Mouse (Mus musculus) adrenal gland, adult 10 weeks (tissue): ENCODE results near the gene Gm21677. TPM values are rescaled to one million over a fixed set of nuclear protein-coding genes. Genes with fewer than 3 reads are reported as not detected.

Experiments
- polyA plus RNA-seq: library from polyadenylated mRNA; stranded (reverse); fragments of 350-450 nt; fragmentation: Illumina TruSeq; extraction: RNeasy Lipid Tissue Mini Kit (QIAGEN cat#74804); gene quantifications from one replicate; pipeline ENCODE4 v1.2.3, GENCODE M21; 2014; ENCODE audit warnings: low read depth, low replicate concordance

Gm21677 gene
- polyA plus RNA-seq, result not detected

GRCm38 (mm10) chrY:3306349-3306748 is at the start of gene Gm21677:
Gene Gm21677 (minus strand): TSS chrY:3306449.

DNA sequence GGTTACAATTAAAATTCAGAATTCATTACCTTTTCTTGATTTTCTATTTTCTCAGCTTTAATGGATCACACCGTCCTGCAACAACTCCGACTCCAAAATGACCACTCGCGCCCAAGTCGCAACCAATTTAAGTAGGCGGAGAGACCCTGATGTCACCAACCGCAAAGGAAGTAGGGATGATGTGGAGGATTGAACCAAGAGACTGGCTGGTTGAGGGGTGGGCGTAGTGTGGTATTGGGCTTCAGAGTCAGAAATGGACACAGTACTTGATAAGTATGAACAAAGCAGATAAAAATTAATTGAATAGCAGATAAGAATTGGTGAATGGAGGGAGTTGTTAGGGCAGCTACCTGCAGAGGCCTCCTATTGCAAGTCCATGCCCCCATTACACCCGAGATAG is 39.0 kb upstream of the Gm21677 start, which contains the start of gene Gm21693:
Gm21693 (minus strand) TSS at position 101 of the 400 bp plus-strand sequence.

Other genes starting within 250 kb of the Gm21677 start
- gene Gm21693, start 38.9 kb upstream of the Gm21677 start, polyA plus RNA-seq, result not detected
- gene Gm21704, start 103.7 kb upstream of the Gm21677 start, polyA plus RNA-seq, result not detected
- not detected for gene Gm21708, start 103.7 kb upstream of the Gm21677 start, polyA plus RNA-seq